Mouse (Mus musculus): Measurements from ENCODE around the gene Mindy1. TPM values are rescaled to one million over a fixed set of nuclear protein-coding genes. Genes with fewer than 3 reads are reported as not detected.

The Mindy1 gene
- polyA plus RNA-seq, 1 experiment from 2014 or later: 72.6 TPM

DNA sequence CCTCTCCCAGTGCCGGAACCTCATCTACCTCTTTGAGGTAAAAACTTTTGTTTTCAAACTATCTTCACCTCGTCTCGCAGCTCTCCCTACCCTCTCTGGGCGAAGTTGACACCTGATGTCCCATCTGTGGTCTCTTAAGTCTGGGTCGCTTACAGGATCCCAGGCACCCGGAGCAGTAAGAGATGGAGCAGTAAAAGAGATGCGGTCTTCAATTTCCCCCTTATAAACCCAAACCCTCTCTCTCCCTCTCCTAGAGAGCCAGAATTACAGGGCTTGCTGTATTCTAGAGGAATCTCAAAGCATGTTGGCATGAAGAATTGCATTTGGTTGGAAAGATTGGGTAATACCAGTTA is 2.4 kb downstream of the Mindy1 start:
- Histone ChIP-seq H3K9ac (ENCODE audit: low read depth, low read length) (peak overlapping the region; percentile 77), H3K4me1 (replicated peaks; ENCODE audit: insufficient read depth, low read length) (peaks cover 20% of the 10 kb centered on the region), H3K4me3 (replicated peaks; ENCODE audit: low read depth, low read length) (peak overlapping the region; percentile 58), H3K27me3 (ENCODE audit: insufficient read depth, low read length) (no peaks in the 10 kb centered on the region), H3K4me2 (ENCODE audit: low read length) (peak overlapping the region; percentile 75), H3K9me3 (replicated peaks; ENCODE audit: low read length) (no peaks in the 10 kb centered on the region), H3K27ac (peak overlapping the region; percentile 97), H3K36me3 (ENCODE audit: insufficient read depth, low read length) (peaks cover 11% of the 10 kb centered on the region; the same call in 1 of the 2 replicates)
- WGBS: under 1% methylated on average over 7 of the region's 7 CpGs
- no peak for TF ChIP-seq CTCF (IDR thresholded peaks at IDR 0.05; ENCODE audit: low read depth)
- no peak for ATAC-seq (replicated peaks; ENCODE audit: low FRiP score, low read depth)
- DNase-seq (ENCODE audit: low spot score): no peak

DNA sequence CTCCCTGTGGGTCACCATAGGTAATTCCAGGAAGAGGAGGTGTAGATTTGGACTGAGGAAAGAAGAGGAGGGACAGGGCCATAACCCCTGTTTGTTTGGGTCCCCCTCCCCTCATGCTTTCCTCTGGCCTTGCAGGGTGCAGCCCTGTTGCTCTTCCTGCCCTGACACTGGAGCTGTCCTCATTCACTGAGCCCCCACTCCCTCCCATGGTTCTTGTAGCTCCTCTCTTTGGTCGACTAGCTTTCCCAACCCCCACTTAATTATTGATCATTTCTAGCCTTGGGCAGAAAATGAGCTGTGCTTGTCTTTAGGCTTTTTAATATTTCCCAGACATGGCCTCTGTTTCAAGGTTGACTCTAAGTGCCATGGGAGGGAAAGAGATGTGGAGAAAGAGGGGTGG is 2.9 kb downstream of the Mindy1 start:
- Histone ChIP-seq H3K27me3 (ENCODE audit: insufficient read depth, low read length) (no peaks in the 10 kb centered on the region), H3K9ac (ENCODE audit: low read depth, low read length) (peak overlapping the region; percentile 77), H3K9me3 (replicated peaks; ENCODE audit: low read length) (no peaks in the 10 kb centered on the region), H3K4me2 (ENCODE audit: low read length) (peak overlapping the region; percentile 75), H3K4me1 (replicated peaks; ENCODE audit: insufficient read depth, low read length) (peaks cover 20% of the 10 kb centered on the region), H3K36me3 (ENCODE audit: insufficient read depth, low read length) (peaks cover 15% of the 10 kb centered on the region; the same call in 1 of the 2 replicates), H3K27ac (peak overlapping the region; percentile 97), H3K4me3 (replicated peaks; ENCODE audit: low read depth, low read length) (peak overlapping the region; percentile 58)
- no peak for DNase-seq (ENCODE audit: low spot score)
- ATAC-seq (replicated peaks; ENCODE audit: low FRiP score, low read depth): no peak
- WGBS: 13% methylated on average over 1 of the region's 1 CpGs
- TF ChIP-seq CTCF (IDR thresholded peaks at IDR 0.05; ENCODE audit: low read depth): no peak

DNA sequence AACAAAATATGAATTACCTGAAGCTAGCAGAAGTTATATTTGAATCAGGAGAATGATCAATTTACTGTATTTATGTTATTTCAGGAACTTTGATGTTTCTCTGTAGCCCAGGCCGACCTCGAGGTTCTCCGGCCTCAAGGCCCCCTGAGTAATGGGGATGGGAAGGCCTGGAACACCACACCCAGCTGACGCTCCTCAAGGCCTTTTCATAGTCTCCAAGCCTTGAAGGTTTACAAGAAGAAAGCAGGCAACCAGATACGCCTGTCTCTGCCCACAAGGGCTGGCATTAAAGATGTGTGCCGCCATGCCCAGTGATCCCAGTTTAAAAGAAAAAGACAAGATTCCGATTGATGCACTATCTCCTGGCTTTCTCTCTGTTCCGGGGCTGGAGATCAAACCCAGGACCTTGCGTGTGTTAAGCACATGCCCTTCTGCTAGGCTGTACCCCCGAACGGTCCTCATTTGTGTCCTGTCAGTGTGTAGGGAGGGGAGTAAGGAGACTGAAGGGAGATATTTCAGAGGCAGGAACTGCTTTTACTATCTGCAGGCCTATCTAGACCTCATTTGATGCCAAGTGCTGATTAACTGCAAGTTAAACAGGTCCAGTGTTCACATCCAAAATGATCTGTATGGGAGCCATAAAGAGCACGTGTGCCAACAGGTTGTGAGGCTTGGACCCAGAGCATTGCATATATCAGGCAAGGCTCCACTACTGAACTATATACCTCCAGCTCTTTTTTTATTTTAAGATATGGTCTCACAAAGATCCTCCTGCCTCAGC is 3.5 kb downstream of the Mindy1 start:
- Histone ChIP-seq H3K27ac (no peak overlapping the region), H3K27me3 (ENCODE audit: insufficient read depth, low read length) (no peaks in the 10 kb centered on the region), H3K36me3 (ENCODE audit: insufficient read depth, low read length) (peaks cover 16% of the 10 kb centered on the region; the same call in 1 of the 2 replicates), H3K4me1 (replicated peaks; ENCODE audit: insufficient read depth, low read length) (peaks cover 20% of the 10 kb centered on the region), H3K4me3 (replicated peaks; ENCODE audit: low read depth, low read length) (peak overlapping the region; percentile 58; the same call in 1 of the 2 replicates), H3K4me2 (ENCODE audit: low read length) (peak overlapping the region; percentile 75), H3K9ac (ENCODE audit: low read depth, low read length) (no peak overlapping the region), H3K9me3 (replicated peaks; ENCODE audit: low read length) (no peaks in the 10 kb centered on the region)
- DNase-seq (ENCODE audit: low spot score): no peak
- 82% methylated on average over 12 of the region's 12 CpGs for WGBS
- no peak for TF ChIP-seq CTCF (IDR thresholded peaks at IDR 0.05; ENCODE audit: low read depth)
- ATAC-seq (replicated peaks; ENCODE audit: low FRiP score, low read depth): no peak

DNA sequence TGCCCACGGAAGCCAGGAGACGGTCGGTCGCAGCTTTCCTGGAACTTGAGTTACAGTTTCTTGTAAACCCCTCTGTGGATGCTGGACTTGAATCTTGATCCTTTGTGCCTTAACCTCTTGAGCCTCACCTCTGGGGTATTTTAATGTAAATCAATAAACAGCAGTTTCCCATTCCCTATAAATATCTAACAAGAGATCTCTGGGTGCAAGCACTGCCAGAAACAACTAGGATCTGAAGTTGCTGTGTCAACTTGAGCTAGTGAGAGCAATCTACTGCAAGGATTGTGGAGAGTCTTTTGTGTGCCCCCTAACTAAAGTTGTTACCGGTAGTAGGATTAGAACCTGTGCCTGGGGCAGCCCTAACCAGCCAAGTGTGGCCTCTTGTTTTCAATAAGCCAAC is 4.2 kb downstream of the Mindy1 start:
- no peak for ATAC-seq (replicated peaks; ENCODE audit: low FRiP score, low read depth)
- no peaks in the 10 kb centered on the region for H3K27me3 ChIP-seq (ENCODE audit: insufficient read depth, low read length)
- no peak for DNase-seq (ENCODE audit: low spot score)
- no peak for TF ChIP-seq CTCF (IDR thresholded peaks at IDR 0.05; ENCODE audit: low read depth)
- WGBS: 85% methylated on average over 5 of the region's 5 CpGs
- no peaks in the 10 kb centered on the region for H3K9me3 ChIP-seq (replicated peaks; ENCODE audit: low read length)
- H3K9ac ChIP-seq (ENCODE audit: low read depth, low read length): peak overlapping the region; percentile 37; the same call in 1 of the 2 replicates
- H3K27ac ChIP-seq: peak overlapping the region; percentile 64
- H3K4me3 ChIP-seq (replicated peaks; ENCODE audit: low read depth, low read length): no peak overlapping the region
- H3K4me2 ChIP-seq (ENCODE audit: low read length): peak overlapping the region; percentile 75; the same call in 1 of the 2 replicates
- peaks cover 17% of the 10 kb centered on the region; the same call in 1 of the 2 replicates for H3K36me3 ChIP-seq (ENCODE audit: insufficient read depth, low read length)
- peaks cover 20% of the 10 kb centered on the region for H3K4me1 ChIP-seq (replicated peaks; ENCODE audit: insufficient read depth, low read length)

DNA sequence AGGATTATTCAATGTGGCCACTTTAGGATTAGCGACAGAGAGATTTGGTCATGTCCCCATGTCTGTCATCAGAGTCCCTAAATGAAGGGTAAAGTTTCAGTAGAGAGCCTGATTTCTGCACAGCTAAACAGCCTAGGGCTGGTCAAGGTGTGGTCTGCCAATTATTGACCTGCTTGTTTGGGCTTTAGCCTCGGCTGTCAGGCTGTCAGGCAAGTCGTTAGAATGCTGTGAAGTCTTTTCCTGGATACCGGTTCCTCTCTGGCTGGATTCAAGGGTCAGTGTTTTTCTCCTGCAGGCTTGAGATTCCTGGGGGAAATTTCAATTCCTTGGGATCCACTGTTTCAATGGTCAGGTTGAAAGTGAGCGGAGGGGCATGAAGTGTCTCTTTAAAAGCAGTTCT is 4.9 kb downstream of the Mindy1 start:
- WGBS: 44% methylated on average over 5 of the region's 5 CpGs
- Histone ChIP-seq H3K36me3 (ENCODE audit: insufficient read depth, low read length) (peaks cover 21% of the 10 kb centered on the region; the same call in 1 of the 2 replicates), H3K9ac (ENCODE audit: low read depth, low read length) (no peak overlapping the region), H3K4me3 (replicated peaks; ENCODE audit: low read depth, low read length) (no peak overlapping the region), H3K4me2 (ENCODE audit: low read length) (no peak overlapping the region), H3K27ac (peak overlapping the region; percentile 64), H3K4me1 (replicated peaks; ENCODE audit: insufficient read depth, low read length) (peaks cover 20% of the 10 kb centered on the region), H3K27me3 (ENCODE audit: insufficient read depth, low read length) (no peaks in the 10 kb centered on the region), H3K9me3 (replicated peaks; ENCODE audit: low read length) (no peaks in the 10 kb centered on the region)
- TF ChIP-seq CTCF (IDR thresholded peaks at IDR 0.05; ENCODE audit: low read depth): no peak
- DNase-seq (ENCODE audit: low spot score) (peak; percentile 38), ATAC-seq (replicated peaks; ENCODE audit: low FRiP score, low read depth) (no peak)

DNA sequence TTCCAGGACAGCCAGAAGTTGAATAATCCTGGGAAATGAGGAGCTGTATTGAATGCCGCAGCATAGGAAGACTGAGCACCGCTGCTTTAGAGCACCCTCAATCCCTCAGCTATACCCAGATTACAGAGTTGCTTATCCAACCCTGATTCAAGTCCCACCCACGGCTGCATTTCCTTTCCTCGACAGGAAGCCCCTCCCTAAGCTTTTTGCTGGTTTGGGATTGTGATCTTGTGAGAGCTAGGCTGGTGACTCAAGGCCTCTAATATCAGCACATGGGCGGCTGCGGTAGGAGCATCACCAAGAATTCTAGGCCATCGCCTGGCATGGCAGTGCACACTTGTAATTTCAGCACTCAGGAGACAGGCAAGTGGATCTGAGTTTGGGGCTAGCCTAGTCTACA is 5.4 kb downstream of the Mindy1 start:
- no peaks in the 10 kb centered on the region for H3K27me3 ChIP-seq (ENCODE audit: insufficient read depth, low read length)
- H3K9me3 ChIP-seq (replicated peaks; ENCODE audit: low read length): no peaks in the 10 kb centered on the region
- no peak overlapping the region for H3K4me2 ChIP-seq (ENCODE audit: low read length)
- no peak for TF ChIP-seq CTCF (IDR thresholded peaks at IDR 0.05; ENCODE audit: low read depth)
- H3K27ac ChIP-seq: peak overlapping the region; percentile 64
- peaks cover 24% of the 10 kb centered on the region; the same call in 1 of the 2 replicates for H3K36me3 ChIP-seq (ENCODE audit: insufficient read depth, low read length)
- 75% methylated on average over 7 of the region's 7 CpGs for WGBS
- H3K4me1 ChIP-seq (replicated peaks; ENCODE audit: insufficient read depth, low read length): peaks cover 20% of the 10 kb centered on the region
- peak; percentile 32 for DNase-seq (ENCODE audit: low spot score)
- ATAC-seq (replicated peaks; ENCODE audit: low FRiP score, low read depth): no peak
- H3K4me3 ChIP-seq (replicated peaks; ENCODE audit: low read depth, low read length): no peak overlapping the region
- H3K9ac ChIP-seq (ENCODE audit: low read depth, low read length): no peak overlapping the region

Data from kidney, postnatal 0 days (tissue).